Mouse (Mus musculus): ENCODE measurements at regions not wholly inside any gene's neighbourhood (a gene's known extent, or its start where the extent isn't known, plus 50 kb on each side); places are given as distances from the start of the nearest gene placed in this dataset.

GRCm38 (mm10) chr13:101233843-101234281 is 400.6 kb upstream of the Slc30a5 start:
- peaks cover 51% of the 10 kb centered on the region for H3K4me1 ChIP-seq (replicated peaks)
- 21% methylated on average over 5 of the region's 5 CpGs for WGBS
- H3K27me3 ChIP-seq (ENCODE audit: insufficient read depth, poor library complexity, severe bottlenecking): no peaks in the 10 kb centered on the region
- no peaks in the 10 kb centered on the region for H3K9me3 ChIP-seq
- H3K36me3 ChIP-seq: no peaks in the 10 kb centered on the region
- H3K4me3 ChIP-seq: 0 out of 2 replicates have a peak overlapping the region, but pooled peaks have one; percentile 9
- peak overlapping the region; percentile 77 for H3K27ac ChIP-seq
- DNase-seq (ENCODE audit: low spot score): peak; percentile 27

GRCm38 (mm10) chr13:101233181-101233842 is 400.1 kb upstream of the Slc30a5 start:
- Histone ChIP-seq H3K27ac (peak overlapping the region; percentile 77), H3K9me3 (no peaks in the 10 kb centered on the region), H3K4me3 (no peak overlapping the region), H3K36me3 (no peaks in the 10 kb centered on the region), H3K27me3 (ENCODE audit: insufficient read depth, poor library complexity, severe bottlenecking) (no peaks in the 10 kb centered on the region), H3K4me1 (replicated peaks) (peaks cover 51% of the 10 kb centered on the region)
- no peak for DNase-seq (ENCODE audit: low spot score)
- 33% methylated on average over 8 of the region's 8 CpGs for WGBS

GRCm38 (mm10) chr13:101229861-101230260 is 396.6 kb upstream of the Slc30a5 start:
- DNase-seq (ENCODE audit: low spot score): no peak
- H3K4me3 ChIP-seq: no peak overlapping the region
- H3K4me1 ChIP-seq (replicated peaks): peaks cover 26% of the 10 kb centered on the region
- H3K9me3 ChIP-seq: no peaks in the 10 kb centered on the region
- no peaks in the 10 kb centered on the region for H3K27me3 ChIP-seq (ENCODE audit: insufficient read depth, poor library complexity, severe bottlenecking)
- WGBS: 90% methylated on average over 4 of the region's 4 CpGs
- no peak overlapping the region for H3K27ac ChIP-seq
- H3K36me3 ChIP-seq: no peaks in the 10 kb centered on the region

- 74% methylated on average over 2 of the region's 2 CpGs for WGBS
- H3K27me3 ChIP-seq (ENCODE audit: insufficient read depth, poor library complexity, severe bottlenecking): no peaks in the 10 kb centered on the region
- no peak overlapping the region for H3K27ac ChIP-seq
Observed at GRCm38 (mm10) chr13:101225366-101225765, 392.1 kb upstream of the Slc30a5 start.

GRCm38 (mm10) chr13:101221331-101222043 is 388.3 kb upstream of the Slc30a5 start:
- Histone ChIP-seq H3K4me1 (replicated peaks) (no peaks in the 10 kb centered on the region), H3K27me3 (ENCODE audit: insufficient read depth, poor library complexity, severe bottlenecking) (no peaks in the 10 kb centered on the region), H3K9me3 (no peaks in the 10 kb centered on the region), H3K4me3 (no peak overlapping the region), H3K36me3 (no peaks in the 10 kb centered on the region), H3K27ac (no peak overlapping the region)
- WGBS: 78% methylated on average over 7 of the region's 7 CpGs
- DNase-seq (ENCODE audit: low spot score): no peak

More at GRCm38 (mm10) chr13:101225366-101225765, 392.1 kb upstream of the Slc30a5 start:
- Histone ChIP-seq H3K4me1 (replicated peaks) (no peaks in the 10 kb centered on the region), H3K4me3 (no peak overlapping the region), H3K36me3 (no peaks in the 10 kb centered on the region), H3K9me3 (no peaks in the 10 kb centered on the region)
- DNase-seq (ENCODE audit: low spot score): no peak

GRCm38 (mm10) chr13:101219568-101219967 is 386.3 kb upstream of the Slc30a5 start:
- 88% methylated on average over 5 of the region's 5 CpGs for WGBS
- H3K4me1 ChIP-seq (replicated peaks): peaks cover 10% of the 10 kb centered on the region
- H3K27me3 ChIP-seq (ENCODE audit: insufficient read depth, poor library complexity, severe bottlenecking): no peaks in the 10 kb centered on the region
- H3K27ac ChIP-seq: no peak overlapping the region
- no peaks in the 10 kb centered on the region for H3K36me3 ChIP-seq
- no peak for DNase-seq (ENCODE audit: low spot score)
- no peaks in the 10 kb centered on the region for H3K9me3 ChIP-seq
- no peak overlapping the region for H3K4me3 ChIP-seq

GRCm38 (mm10) chr13:101216897-101217480 is 383.8 kb upstream of the Slc30a5 start:
- DNase-seq (ENCODE audit: low spot score): no peak

GRCm38 (mm10) chr13:101216421-101216820 is 383.2 kb upstream of the Slc30a5 start:
- no peaks in the 10 kb centered on the region for H3K36me3 ChIP-seq
- H3K9me3 ChIP-seq: no peaks in the 10 kb centered on the region
- WGBS: 86% methylated on average over 4 of the region's 4 CpGs
- H3K27me3 ChIP-seq (ENCODE audit: insufficient read depth, poor library complexity, severe bottlenecking): no peaks in the 10 kb centered on the region
- H3K4me1 ChIP-seq (replicated peaks): peaks cover 25% of the 10 kb centered on the region
- no peak overlapping the region for H3K27ac ChIP-seq
- DNase-seq (ENCODE audit: low spot score): no peak
- H3K4me3 ChIP-seq: no peak overlapping the region

More at GRCm38 (mm10) chr13:101216897-101217480, 383.8 kb upstream of the Slc30a5 start:
- Histone ChIP-seq H3K4me3 (no peak overlapping the region), H3K36me3 (no peaks in the 10 kb centered on the region), H3K4me1 (replicated peaks) (peaks cover 25% of the 10 kb centered on the region), H3K27ac (no peak overlapping the region), H3K27me3 (ENCODE audit: insufficient read depth, poor library complexity, severe bottlenecking) (no peaks in the 10 kb centered on the region), H3K9me3 (no peaks in the 10 kb centered on the region)
- WGBS: 82% methylated on average over 8 of the region's 8 CpGs

GRCm38 (mm10) chr13:101215792-101216221 is 382.6 kb upstream of the Slc30a5 start:
- H3K36me3 ChIP-seq: no peaks in the 10 kb centered on the region
- peaks cover 25% of the 10 kb centered on the region for H3K4me1 ChIP-seq (replicated peaks)
- H3K27ac ChIP-seq: 0 out of 2 replicates have a peak overlapping the region, but pooled peaks have one; percentile 42
- H3K4me3 ChIP-seq: no peak overlapping the region
- H3K27me3 ChIP-seq (ENCODE audit: insufficient read depth, poor library complexity, severe bottlenecking): no peaks in the 10 kb centered on the region
- DNase-seq (ENCODE audit: low spot score): peak; percentile 49
- 47% methylated on average over 11 of the region's 11 CpGs for WGBS
- H3K9me3 ChIP-seq: no peaks in the 10 kb centered on the region

GRCm38 (mm10) chr13:101215131-101215641 is 382.0 kb upstream of the Slc30a5 start:
- peaks cover 25% of the 10 kb centered on the region for H3K4me1 ChIP-seq (replicated peaks)
- WGBS: 78% methylated on average over 5 of the region's 5 CpGs
- no peaks in the 10 kb centered on the region for H3K27me3 ChIP-seq (ENCODE audit: insufficient read depth, poor library complexity, severe bottlenecking)
- no peak for DNase-seq (ENCODE audit: low spot score)
- H3K9me3 ChIP-seq: no peaks in the 10 kb centered on the region
- no peak overlapping the region for H3K27ac ChIP-seq
- H3K4me3 ChIP-seq: no peak overlapping the region
- no peaks in the 10 kb centered on the region for H3K36me3 ChIP-seq

- no peaks in the 10 kb centered on the region for H3K9me3 ChIP-seq
- no peak overlapping the region for H3K4me3 ChIP-seq
- no peaks in the 10 kb centered on the region for H3K27me3 ChIP-seq (ENCODE audit: insufficient read depth, poor library complexity, severe bottlenecking)
- no peaks in the 10 kb centered on the region for H3K36me3 ChIP-seq
- 82% methylated on average over 2 of the region's 2 CpGs for WGBS
- DNase-seq (ENCODE audit: low spot score): no peak
- peaks cover 25% of the 10 kb centered on the region for H3K4me1 ChIP-seq (replicated peaks)
- H3K27ac ChIP-seq: no peak overlapping the region
Observed at GRCm38 (mm10) chr13:101214094-101214493, 380.9 kb upstream of the Slc30a5 start.

GRCm38 (mm10) chr13:101213121-101213916 is 380.1 kb upstream of the Slc30a5 start:
- Histone ChIP-seq H3K4me3 (no peak overlapping the region), H3K9me3 (no peaks in the 10 kb centered on the region), H3K27me3 (ENCODE audit: insufficient read depth, poor library complexity, severe bottlenecking) (no peaks in the 10 kb centered on the region), H3K27ac (peak overlapping the region; percentile 40), H3K36me3 (no peaks in the 10 kb centered on the region), H3K4me1 (replicated peaks) (peaks cover 25% of the 10 kb centered on the region)
- DNase-seq (ENCODE audit: low spot score): no peak
- 52% methylated on average over 13 of the region's 13 CpGs for WGBS

Measured in hindbrain, embryonic 10.5 days (tissue).